Mouse (Mus musculus) macrophage (primary cell): ENCODE data around the gene Ncam1. TPM values are rescaled to one million over a fixed set of nuclear protein-coding genes. Genes with fewer than 3 reads are reported as not detected.

Experiments used
- H3K27ac ChIP-seq: fragments of 350-480 bp; formaldehyde crosslinking; 2 replicates; pipeline ENCODE4 v1.9.0; 2021
- H3K36me3 ChIP-seq: fragments of 350-480 bp; formaldehyde crosslinking; 2 replicates; pipeline ENCODE4 v1.9.0; 2021; ENCODE audit errors: inconsistent target
- H3K4me3 ChIP-seq: fragments of 350-480 bp; formaldehyde crosslinking; 2 replicates; pipeline ENCODE4 v1.9.0; 2021; ENCODE audit errors: inconsistent target
- H3K79me2 ChIP-seq: fragments of 350-480 bp; formaldehyde crosslinking; 2 replicates; pipeline ENCODE4 v1.9.0; 2021; ENCODE audit errors: inconsistent target
- WGBS: methylation state at CpG from one replicate; pipeline ENCODE4 v1.1.7; 2026; ENCODE audit warnings: inconsistent platforms; ENCODE audit not compliant: missing documents; 5-methylcytosine and 5-hydroxymethylcytosine counted together
- polyA plus RNA-seq: library from polyadenylated mRNA; stranded (reverse); fragments of 250-400 nt; gene quantifications from 3 replicates; pipeline ENCODE4 v1.2.4, GENCODE M21; 2018; ENCODE audit warnings: inconsistent platforms
- total RNA-seq, 78 experiments: library from RNA; depleted of rRNA; stranded (reverse); fragments of 250-400 nt; gene quantifications; 1 replicate in 9 of 78; 2 replicates in 24 of 78; 3 replicates in 43 of 78; 4 replicates in 2 of 78; pipeline ENCODE4 v1.2.4; 2018; ENCODE audit warnings: inconsistent platforms in 56 of 78

Gene Ncam1
- total RNA-seq (2018; cell fraction: chromatin; rRNA removed) = 1 to 10 TPM in 1 of 26 experiments, under 1 TPM in 1, not detected in 24; 0.18 to 7.2 TPM
- under 1 TPM in 14 of 26 experiments, not detected in 12; 0.03 to 0.10 (median 0.05) TPM for total RNA-seq (2018; cell fraction: cytosol; rRNA removed)
- total RNA-seq (2018; cell fraction: nucleus; rRNA removed) = 1 to 10 TPM in 1 of 26 experiments, under 1 TPM in 2, not detected in 23; 0.42 to 1.1 (median 0.86) TPM
- polyA plus RNA-seq = 0.06 to 0.07 TPM in 2 of 3 replicates, not detected in the other

DNA sequence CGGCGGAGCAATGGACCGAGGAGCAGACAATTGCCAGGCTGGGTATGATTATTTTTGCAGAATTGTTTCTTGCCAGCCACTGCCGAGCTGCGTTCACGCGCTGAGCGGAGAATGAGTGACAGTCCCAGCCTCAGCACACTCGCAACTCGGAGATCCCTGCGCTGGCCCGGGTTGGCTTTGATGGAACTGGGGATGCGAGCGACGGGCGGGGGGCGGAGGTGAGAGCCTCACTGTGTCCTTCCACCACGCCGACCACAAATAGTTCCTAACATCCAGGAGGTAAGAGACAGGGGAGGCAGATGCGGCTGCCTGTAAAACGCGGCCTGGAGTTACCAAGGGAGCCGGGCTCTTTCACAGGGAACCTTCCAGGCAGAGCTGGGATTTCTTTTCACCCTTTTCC, at the start of gene Ncam1:
Gene Ncam1 (minus strand): TSS at position 120 of the 400 bp plus-strand sequence.
- 1% methylated on average over 23 of the region's 23 CpGs for WGBS
- Histone ChIP-seq H3K4me3 (no peak within 1 kb of the TSS), H3K79me2 (no peaks in the 10 kb centered on the region), H3K36me3 (no peaks in the 10 kb centered on the region), H3K27ac (no peak within 1 kb of the TSS)

DNA sequence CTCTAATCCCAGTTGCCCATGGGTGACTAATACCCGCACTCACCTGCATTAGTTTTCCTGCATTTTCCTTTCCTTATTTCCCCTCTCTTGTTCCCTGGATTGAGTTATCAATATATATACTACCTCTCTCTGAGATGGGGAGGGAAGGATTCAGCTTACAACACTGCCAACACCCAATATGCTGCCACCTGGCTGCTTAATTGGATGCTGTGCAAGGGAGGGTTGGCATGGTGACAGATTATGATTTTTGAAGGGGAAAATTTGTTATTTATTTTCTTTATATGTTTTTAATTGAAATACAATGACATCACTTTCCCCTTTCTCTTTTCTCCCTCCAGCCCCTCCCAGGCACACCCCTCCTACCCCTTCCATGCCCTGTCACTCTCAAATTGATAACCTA, 35.3 kb upstream of the Ncam1 start:
- 83% methylated on average over 1 of the region's 1 CpGs for WGBS
- Histone ChIP-seq H3K4me3 (no peak overlapping the region), H3K79me2 (no peaks in the 10 kb centered on the region), H3K36me3 (no peaks in the 10 kb centered on the region), H3K27ac (no peak overlapping the region)

DNA sequence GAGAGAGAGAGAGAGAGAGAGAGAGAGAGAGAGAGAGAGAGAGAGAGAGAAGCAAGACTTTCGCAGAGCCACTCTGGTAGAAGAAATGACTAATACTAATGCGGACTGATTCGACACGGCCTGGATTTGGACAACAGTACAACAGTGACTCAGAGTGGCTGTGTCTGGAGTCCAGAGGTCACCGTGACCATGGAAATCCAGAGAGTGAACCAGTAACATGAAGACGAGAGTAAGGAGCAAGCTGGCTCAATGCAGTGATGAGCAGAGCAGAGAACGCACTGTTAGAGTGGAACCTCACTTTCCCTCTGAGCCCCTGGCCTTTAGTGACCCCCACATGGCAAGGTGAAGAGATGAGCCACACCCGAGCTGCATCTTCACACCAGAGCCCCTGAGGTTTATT, 28.9 kb upstream of the Ncam1 start:
- 91% methylated on average over 8 of the region's 8 CpGs for WGBS
- H3K4me3 ChIP-seq = no peak overlapping the region

DNA sequence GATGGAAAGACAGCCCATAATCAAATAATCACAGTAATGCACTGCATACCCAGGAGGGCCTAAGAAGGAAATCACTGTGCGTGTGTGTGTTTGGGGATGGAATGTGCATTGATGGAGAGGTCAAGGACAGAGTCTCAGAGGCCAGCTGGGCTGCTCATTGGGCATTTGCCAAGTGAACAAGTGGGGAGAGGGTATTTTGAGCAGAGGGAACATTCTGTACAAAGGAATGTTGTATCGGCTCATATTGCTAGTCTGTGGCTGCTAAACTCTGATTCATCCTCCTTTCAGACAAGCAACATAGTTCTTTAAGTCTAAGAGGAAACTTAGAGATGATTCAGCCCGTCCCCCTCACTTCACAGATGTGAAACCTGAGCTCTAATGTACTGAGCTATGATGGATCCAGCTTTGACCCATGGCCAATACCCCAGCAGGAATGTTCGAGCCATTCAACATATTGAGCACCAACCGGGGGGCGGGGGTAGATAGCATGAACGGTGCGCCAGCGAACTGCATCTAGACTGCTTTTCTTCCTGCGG, 17.5 kb upstream of the Ncam1 start:
- no peaks in the 10 kb centered on the region for H3K79me2 ChIP-seq
- H3K27ac ChIP-seq = no peak overlapping the region
- no peak overlapping the region for H3K4me3 ChIP-seq
- H3K36me3 ChIP-seq = no peaks in the 10 kb centered on the region
- 91% methylated on average over 10 of the region's 10 CpGs for WGBS

More for the DNA sequence above, 28.9 kb upstream of the Ncam1 start:
- Histone ChIP-seq H3K27ac (no peak overlapping the region), H3K79me2 (no peaks in the 10 kb centered on the region), H3K36me3 (no peaks in the 10 kb centered on the region)

DNA sequence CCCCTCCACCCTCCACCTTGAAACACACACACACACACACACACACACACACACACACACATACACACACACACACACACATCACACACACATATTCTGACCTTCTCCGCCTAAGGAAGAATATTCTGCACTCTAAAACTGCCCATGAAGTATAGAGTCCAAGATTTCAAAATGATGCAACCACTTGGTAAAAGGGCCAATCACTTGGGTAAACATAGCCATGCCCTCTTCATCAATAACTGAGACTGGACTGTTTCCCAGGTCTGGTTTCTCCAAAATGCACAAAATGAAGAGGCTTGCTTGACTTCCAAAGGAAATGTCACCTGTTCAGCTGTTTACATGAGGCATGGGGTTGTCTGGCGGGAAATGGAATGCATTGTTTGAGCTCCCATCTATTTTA, 15.7 kb upstream of the Ncam1 start:
- Histone ChIP-seq H3K79me2 (no peaks in the 10 kb centered on the region), H3K4me3 (no peak overlapping the region), H3K36me3 (no peaks in the 10 kb centered on the region), H3K27ac (no peak overlapping the region)
- WGBS = 87% methylated on average over 2 of the region's 2 CpGs

DNA sequence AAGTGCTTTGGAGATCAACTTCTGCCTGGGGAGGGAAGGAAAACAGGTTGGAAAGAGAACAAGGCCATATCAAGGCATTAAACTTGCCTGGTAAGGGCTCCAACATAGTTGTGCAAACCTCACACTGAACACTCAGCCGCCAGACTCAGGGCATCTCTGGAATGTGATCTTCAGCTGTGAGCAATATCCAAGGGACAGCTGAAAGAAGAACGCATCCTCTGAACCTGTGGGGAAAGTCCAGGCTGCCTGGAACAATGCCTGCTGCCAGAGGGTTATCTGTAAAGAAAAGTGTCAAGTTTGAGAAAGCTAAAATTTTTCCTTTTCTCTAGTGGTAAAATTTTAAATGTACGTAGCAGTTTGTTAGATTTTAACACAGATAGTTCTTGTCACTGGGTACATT, 4.5 kb upstream of the Ncam1 start:
- Histone ChIP-seq H3K79me2 (no peaks in the 10 kb centered on the region), H3K4me3 (no peak overlapping the region), H3K27ac (no peak overlapping the region), H3K36me3 (no peaks in the 10 kb centered on the region)
- WGBS = 73% methylated on average over 3 of the region's 3 CpGs

DNA sequence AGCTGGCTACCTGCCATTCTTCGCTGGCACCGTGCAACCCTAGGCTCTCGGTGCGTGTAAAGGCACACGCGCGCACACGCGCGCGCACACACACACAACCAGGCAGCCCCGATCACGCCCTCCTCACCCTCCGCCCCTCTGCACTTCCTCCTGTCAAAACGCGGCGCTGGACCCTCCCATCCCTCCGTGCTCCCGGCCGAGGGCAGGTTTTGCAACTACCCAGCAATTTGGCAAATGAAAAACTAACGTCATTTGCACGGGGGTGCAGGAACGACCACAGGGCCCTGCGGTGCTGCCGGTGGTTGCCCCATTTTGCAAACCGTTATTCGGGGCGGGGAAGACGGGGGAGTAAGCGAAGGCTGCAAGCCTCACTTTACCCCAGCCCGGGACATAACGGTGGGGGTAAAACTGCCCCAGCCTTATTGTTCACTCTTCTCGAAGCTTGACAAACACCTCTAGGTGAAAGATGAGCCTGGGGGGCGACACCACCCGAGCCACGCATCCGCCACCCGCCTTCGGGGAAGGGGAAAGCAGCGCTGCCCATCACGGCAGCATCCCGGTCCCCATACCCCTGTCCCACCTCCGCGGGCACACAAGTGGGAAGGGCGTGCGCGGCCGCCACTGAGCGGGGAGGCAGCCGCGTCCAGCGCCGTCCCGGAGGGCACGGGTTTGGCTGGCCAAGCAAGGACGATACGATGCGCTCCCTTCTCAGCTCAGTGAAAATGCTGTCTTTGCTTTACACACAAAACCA, 729 bp downstream of the Ncam1 start:
- Histone ChIP-seq H3K4me3 (no peak overlapping the region), H3K36me3 (no peaks in the 10 kb centered on the region), H3K79me2 (no peaks in the 10 kb centered on the region), H3K27ac (no peak overlapping the region)
- WGBS = under 1% methylated on average over 58 of the region's 58 CpGs

DNA sequence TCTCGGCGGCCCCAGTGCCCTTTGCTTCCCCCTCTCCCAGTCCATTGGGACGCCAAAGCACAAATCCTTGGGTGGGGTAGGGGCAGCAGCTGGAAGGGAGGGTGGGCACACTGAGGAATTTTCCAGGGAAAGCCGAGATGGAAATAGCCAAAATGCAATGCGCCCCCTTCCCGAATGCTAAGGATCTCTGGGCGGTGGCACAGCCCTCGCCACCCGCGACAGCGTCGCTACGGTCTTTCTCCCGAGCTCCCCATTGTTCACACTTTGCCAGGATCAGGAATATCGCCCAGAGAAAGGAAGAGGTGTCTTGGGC, 1.3 kb downstream of the Ncam1 start:
- WGBS = 4% methylated on average over 13 of the region's 15 CpGs
- no peaks in the 10 kb centered on the region for H3K79me2 ChIP-seq
- no peak overlapping the region for H3K4me3 ChIP-seq
- H3K36me3 ChIP-seq = no peaks in the 10 kb centered on the region
- H3K27ac ChIP-seq = no peak overlapping the region

DNA sequence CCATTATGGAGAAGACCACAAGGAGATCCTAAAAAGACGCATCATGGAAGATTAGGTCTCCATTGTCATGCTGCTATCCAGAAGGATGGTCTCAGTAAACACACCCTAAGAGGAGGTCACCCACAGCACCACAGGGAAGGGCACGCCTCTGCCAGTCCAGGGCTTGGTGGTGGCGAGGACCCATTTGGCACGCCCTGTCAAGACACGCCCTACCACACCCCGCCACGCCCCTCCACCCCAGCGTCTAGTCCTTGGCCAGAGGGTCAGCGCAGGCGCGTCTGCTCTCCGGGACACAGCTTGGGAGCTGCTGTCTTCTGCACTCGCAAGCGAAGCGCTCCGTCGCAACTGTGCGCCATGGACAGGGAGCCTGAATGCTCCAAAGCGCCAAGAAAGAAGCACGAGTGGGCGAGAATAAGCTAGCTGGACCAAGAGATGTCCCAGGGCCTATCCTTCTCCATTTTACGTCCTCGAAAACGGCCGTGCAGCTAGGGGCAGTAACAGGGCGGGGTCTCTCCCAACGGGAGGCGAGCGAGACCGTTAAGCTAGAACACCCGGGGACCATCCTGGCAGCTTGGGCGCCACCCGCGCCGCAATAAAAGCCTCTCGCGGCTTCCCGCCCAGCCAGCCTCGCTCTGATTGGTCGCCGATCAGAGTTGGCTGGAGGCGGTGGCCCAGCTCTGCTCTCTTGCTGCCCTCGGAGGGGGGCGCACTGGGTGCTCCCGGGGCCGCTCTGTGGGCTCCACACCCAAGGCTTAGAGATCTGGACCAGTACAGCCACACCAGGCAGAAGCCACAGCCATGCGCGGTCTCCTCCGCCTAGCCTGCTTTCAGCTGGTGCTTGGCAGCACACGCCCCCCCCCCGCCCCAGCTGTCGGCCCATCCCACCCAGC, 1.9 kb downstream of the Ncam1 start:
- Histone ChIP-seq H3K36me3 (no peaks in the 10 kb centered on the region), H3K4me3 (no peak overlapping the region), H3K27ac (no peak overlapping the region), H3K79me2 (no peaks in the 10 kb centered on the region)
- 3% methylated on average over 52 of the region's 52 CpGs for WGBS

DNA sequence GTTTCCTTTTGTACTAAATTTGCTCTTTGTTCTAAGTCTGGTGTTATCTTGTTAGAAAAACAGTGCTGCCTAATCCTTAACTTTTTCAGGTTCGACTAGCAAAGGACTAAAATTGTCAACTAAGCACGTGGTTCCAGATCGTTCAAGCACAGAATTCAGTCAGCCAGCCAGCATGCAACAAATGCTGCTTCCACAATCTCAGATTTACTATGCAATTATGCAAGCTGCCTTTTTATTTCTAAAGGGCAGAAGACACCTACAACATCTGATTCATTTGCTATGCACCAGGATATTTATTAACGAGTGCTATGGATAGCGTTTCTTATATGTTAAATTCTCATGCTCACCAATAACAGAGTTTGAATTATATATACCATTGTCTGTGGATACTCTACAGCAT, 2.8 kb downstream of the Ncam1 start:
- Histone ChIP-seq H3K36me3 (no peaks in the 10 kb centered on the region), H3K79me2 (no peaks in the 10 kb centered on the region), H3K4me3 (no peak overlapping the region), H3K27ac (no peak overlapping the region)
- WGBS = 78% methylated on average over 5 of the region's 5 CpGs

DNA sequence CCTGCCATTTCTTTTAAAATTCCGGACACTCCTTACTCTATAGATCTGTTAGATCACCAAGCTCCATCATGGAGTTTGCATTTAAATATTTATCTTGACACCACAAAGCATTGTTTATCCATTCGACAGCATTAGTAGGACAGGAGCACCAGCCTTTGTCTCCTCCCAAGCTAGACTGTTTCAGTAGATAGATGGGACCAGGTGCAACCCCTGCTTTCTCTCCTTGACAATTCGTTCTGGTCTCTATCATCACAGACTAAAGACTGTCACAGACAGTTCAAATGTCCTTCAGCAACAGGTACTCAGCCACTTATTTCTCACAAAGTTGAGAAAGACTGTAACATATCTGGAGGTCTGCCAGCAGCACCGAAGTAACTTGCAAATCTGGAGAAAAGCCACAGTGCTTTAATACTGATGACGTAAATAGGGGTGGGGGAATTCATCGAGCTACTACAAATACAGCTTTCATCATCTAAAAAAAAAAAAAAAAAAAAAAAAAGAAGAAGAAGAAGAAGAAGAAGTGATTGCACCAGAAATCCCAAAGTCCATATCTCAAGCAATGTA, 4.7 kb downstream of the Ncam1 start:
- no peaks in the 10 kb centered on the region for H3K79me2 ChIP-seq
- no peak overlapping the region for H3K27ac ChIP-seq
- H3K36me3 ChIP-seq = no peaks in the 10 kb centered on the region
- H3K4me3 ChIP-seq = no peak overlapping the region
- WGBS = 43% methylated on average over 6 of the region's 6 CpGs

DNA sequence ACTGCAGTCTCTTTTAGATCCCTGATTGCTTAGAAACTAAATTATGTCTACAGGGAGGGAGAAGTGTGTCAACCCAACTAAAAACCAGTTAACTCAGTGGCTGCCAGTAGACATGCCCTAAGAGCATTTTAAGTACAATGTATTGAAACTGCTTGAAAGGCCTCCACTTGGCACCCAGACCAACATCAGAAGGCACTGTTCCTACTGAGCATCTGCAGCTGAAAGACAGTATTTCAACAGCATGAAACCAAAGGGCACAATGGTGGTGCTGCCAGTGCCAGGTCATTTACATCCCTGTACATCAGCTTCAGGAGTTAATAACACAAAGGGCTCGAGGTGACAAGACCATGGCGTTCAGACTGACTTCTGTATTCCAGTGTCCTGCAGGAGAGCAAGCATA, 5.5 kb downstream of the Ncam1 start:
- Histone ChIP-seq H3K79me2 (no peaks in the 10 kb centered on the region), H3K27ac (no peak overlapping the region), H3K36me3 (no peaks in the 10 kb centered on the region), H3K4me3 (no peak overlapping the region)
- WGBS = 95% methylated on average over 2 of the region's 2 CpGs

DNA sequence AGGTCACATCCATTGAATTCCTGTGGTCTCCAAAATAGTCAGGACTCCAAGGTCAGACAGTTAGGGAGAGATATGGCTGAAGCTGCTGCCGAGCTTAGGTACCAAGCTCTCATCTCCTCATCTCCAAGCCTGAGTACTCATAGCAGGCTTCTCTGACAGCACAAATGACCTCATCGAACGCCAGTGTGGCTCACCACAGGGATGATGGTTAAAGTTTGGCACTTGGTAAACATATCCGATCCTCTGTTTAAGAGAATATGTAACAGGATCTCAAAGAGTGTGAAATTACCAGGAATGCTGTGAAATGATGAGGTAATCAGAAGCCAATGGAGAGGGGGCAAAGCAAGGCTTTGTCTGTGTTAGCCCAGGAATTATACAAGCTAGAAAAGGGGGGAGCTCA, 6.1 kb downstream of the Ncam1 start:
- H3K36me3 ChIP-seq = no peaks in the 10 kb centered on the region
- WGBS = 95% methylated on average over 4 of the region's 4 CpGs
- no peak overlapping the region for H3K27ac ChIP-seq
- H3K79me2 ChIP-seq = no peaks in the 10 kb centered on the region
- H3K4me3 ChIP-seq = no peak overlapping the region

DNA sequence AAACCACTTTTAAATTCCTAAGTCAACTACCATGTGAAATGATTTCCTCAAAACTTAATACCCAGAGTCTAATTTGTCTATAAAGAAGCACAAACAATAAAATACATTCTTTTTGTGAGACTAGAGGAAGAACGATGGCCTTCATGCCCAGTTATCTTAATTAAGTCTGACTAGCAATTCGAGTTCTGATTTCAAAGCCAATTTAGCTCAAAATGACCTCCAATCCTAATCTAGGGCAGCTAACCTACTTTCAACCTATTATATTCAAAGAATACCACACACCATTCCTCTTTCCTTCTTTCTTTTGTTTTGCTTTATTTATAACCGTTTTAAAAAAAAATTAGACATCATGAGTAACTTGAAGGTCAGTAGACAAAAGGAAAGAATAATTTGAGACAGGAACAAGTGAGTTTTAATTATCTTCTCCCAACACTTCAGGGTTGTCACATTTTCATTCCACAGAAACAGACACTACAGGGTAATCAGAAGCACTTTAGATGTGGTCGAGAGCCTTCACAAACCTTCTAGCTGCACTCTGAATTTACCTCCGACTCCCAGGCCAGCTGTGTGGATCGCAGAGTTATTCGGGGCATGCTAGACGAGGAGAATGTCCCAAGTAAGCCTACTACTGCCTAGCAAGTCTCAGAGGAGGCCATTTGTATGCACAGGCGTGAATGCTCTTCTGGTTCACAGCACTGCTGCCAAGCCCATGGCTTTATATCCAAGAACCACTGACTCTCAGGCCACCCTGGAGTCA, 17.5 kb downstream of the Ncam1 start:
- no peak overlapping the region for H3K4me3 ChIP-seq
- H3K36me3 ChIP-seq = no peaks in the 10 kb centered on the region
- 87% methylated on average over 9 of the region's 9 CpGs for whole genome bisulfite sequencing
- no peak overlapping the region for H3K27ac ChIP-seq
- H3K79me2 ChIP-seq = no peaks in the 10 kb centered on the region
